Mouse (Mus musculus) testis, postnatal 10 days (tissue): ENCODE data around the gene Cd164l2.

Experiments
- DNase-seq: peaks from one replicate; pipeline ENCODE4 v3.0.0; 2021; ENCODE audit warnings: low spot score

Gene Cd164l2

DNA sequence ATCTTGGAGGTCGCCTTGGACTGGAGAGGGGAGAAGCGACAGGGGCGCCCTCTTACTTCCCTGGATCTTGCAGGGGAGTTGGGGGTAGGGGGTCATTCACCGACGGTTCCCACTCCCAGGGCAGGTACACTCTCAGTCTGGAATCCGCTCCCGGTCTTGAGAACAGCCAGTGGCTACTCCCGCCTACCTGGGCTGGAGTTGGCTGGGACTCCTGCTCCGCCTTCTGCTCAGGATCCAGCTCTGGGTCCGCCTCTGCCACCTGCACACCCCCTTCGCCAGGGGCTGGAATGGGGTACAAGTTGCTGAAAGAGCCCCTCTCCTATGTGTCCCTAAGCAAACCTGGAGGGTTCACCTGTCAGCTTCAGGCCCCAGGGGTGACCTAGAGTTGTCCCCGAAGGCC lies 45.3 kb downstream of the Cd164l2 start:
- DNase-seq: no peak

- DNase-seq: no peak
Observed at GRCm38 (mm10) chr4:133257798-133258408, 46.0 kb downstream of the Cd164l2 start.

DNA sequence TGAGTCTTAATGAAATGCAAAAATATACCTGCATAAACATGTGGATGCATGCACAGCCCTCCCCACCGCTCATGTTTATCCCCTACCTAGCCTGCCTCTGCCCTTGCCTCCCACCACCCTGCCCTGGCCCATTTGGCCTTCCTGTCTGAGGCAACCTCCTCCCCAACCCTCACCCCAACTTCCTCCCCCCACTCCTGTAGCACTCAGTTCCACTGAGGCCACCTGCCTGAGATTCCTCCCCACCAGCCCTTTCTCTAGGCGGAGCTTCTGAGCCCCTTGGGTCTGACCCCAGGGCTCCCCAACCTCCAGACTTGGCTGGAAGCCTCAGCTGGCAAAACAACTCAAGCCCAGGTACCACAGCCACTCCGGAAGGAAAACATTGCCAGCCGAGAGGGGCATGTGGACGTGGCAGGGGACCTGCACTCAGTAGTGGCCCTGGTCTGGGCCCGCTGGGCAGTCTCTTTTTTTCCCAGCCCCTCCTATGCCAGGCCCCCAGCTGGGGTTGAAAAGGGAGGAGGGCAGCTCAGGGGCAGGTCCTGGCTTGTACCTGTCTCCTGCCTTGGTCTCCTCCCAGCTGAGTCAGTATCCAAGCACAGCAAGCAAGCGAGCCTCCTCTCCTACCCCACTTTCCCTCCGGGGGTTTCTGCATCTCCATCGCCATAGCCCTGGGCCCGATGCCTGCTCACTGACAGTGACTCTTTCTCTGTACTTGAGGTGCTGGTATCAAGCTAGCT lies 49.9 kb downstream of the Cd164l2 start:
- DNase-seq: no peak

DNA sequence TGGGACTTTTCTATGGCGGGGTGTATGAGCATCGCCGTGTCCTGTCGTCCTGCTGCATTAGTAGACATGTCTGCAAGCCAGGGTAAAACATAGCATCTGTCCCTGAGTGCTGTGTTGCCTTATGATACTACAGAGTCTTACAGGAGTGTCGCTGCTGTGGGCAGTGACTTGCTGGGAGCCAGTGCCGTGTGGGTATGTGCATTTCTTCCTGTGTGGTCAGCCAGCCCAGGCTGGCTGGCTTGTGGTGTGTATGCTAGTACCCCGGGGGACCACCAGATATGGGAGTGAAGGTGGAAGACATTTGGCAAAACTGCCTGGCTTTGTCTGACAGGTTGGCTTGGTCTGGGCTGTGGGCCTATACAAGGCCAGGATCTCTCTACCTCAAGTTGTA lies 50.4 kb downstream of the Cd164l2 start:
- DNase-seq: no peak

DNA sequence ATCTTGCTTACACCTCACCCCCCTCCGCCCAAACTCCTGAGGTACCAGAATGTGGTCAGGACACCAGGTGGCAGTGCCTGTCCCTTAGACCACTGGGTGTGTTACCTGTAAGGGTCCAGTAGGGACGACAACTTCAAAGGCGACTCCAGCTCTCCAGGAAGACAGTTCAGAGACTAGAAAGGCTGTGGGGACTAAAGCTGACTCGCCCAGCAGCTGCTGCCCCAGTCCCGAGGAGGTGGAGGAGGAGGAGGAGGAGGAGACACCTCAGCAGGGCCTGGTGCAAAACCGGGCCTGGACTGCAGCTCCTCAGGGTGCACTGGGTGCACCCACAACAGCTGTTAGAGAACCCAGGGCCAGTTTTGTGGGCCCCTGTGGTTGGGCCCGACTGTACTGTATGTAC lies 51.0 kb downstream of the Cd164l2 start, which contains the start of gene Sytl1:
Sytl1 (minus strand) TSS at position 232 of the 400 bp plus-strand sequence.
- DNase-seq: no peak

DNA sequence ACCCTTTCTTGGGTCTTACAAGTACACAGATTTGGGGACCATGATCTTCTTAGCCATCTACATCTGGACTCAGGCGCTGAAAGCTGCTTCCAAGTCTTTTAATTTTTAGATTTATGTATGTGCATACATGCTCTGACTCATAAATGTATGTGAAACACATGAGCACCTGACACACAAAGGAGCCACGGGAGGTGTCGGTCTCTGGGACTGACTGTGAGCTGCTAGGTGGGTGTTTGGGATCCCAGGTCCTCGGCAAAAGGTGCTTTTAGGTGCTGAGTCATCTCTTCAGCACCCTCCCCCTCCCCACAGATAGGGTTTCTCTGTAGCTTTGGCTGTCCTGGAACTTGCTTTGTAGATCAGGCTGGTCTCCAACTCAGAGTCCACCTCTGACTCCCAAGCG lies 51.8 kb downstream of the Cd164l2 start:
- no peak for DNase-seq

GRCm38 (mm10) chr4:133264559-133264958 lies 52.6 kb downstream of the Cd164l2 start:
- DNase-seq: no peak

GRCm38 (mm10) chr4:133265297-133265696 lies 53.4 kb downstream of the Cd164l2 start:
- no peak for DNase-seq

DNA sequence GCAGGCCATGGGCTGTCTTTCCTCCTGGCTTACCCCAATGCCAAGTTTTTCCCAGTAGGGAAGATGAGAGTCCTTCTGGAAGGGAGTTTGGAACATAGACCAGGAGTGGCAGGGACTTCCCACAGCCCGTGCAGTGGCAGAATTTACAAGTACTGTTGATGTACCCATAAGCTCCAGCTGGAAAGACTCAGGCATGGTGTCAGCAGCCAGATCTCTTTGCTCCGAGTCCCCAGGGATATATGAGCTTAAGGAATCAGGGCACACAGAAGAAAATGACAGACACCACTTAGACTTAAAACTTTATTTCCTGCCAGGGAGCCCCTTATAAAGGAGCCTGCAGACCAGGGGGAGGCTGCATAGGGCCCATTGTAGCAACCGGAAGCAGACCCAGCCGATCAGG lies 53.8 kb downstream of the Cd164l2 start:
- no peak for DNase-seq

DNA sequence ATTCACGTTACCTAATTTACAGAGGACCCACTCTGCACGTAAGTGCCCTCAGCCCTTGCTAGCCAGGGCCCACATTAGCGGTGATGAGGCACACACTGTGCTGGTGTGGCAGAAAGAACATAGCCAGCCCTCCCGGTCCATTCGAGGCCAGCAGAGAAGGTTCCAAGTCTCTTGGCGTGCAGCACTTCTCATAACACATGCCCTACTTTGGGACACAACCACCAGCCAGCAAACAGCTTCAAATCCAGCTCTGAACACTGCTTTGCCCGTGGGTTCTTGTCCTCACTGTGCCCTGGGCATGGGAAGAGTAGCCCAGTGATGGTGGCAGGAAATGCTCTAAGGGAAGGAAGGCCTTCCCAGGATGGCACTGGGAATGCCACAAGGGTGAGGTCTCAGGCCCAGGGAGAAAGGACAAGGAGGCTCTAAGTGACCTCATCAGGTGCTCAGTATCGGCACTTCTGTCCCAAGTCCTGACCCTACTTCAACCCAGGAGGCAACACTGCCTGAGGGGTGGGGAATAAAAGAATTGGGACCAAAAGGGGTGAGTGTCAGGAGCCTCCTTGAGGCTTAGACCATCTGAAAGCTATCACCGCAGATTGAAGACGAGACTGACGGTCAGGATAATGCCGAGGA lies 54.4 kb downstream of the Cd164l2 start:
- DNase-seq: no peak

DNA sequence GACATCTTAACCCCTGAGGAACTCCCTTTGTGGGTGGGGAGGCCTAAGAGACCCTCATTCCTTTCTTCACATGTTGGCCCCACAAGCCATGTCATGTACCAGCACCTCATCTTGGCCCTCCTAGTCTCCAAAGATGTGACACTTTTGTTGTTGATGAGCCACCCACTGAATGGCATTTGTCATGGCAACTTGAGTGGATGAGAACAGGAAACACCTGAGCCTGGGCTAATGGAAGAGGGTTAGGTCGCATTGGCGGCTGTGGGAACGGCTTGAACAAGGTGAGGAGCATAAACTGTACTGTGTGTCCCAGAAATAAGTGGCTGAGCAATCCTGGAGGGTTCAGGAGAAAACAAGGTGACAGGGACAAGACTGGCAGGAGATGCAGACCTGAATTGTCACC lies 57.0 kb downstream of the Cd164l2 start:
- DNase-seq: no peak

- DNase-seq: no peak
Observed at GRCm38 (mm10) chr4:133269596-133269995, 57.7 kb downstream of the Cd164l2 start.

GRCm38 (mm10) chr4:133270929-133271328 lies 59.0 kb downstream of the Cd164l2 start:
- no peak for DNase-seq
